Mouse (Mus musculus) ES-Bruce4 (cell line): ENCODE measurements at regions not wholly inside any gene's neighbourhood (a gene's known extent, or its start where the extent isn't known, plus 50 kb on each side); places are given as distances from the start of the nearest gene placed in this dataset.

Experiments used
- CTCF ChIP-seq: IDR thresholded peaks from one replicate; pipeline ENCODE4 v1.8.1; 2011; ENCODE audit warnings: low read depth, low read length
- EP300 ChIP-seq: IDR thresholded peaks from 2 replicates; pipeline ENCODE4 v1.6.1; 2011; ENCODE audit warnings: low read depth, low read length; ENCODE audit not compliant: insufficient read depth

DNA sequence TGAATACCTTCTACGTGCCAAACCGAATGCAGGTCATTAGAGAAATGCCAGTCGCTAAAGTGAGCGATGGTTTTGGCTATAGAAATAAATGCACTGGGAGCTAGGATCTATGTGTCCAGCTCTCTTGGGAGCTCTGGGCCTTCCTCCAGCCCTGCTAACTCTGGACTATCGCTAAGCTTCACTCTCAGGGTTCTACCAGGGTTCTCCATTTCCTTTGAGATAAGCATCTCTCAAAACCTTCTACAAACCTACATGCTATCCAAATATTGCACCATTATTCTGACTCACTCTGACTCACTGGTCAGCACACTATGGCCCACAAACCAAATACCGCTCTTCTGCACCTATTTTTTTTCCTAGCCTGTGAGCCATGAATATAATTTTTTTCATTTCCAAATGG, 125.4 kb upstream of the Gnao1 start:
- TF ChIP-seq EP300 (no peak), CTCF (no peak)
